Mouse (Mus musculus) G1E (cell line): ENCODE results near the gene Mob2.

Experiments
- CTCF ChIP-seq: IDR thresholded peaks from 2 replicates; pipeline ENCODE4 v1.5.1; 2012; ENCODE audit warnings: low read depth, low read length, inconsistent platforms, mixed read lengths
- GATA1 ChIP-seq: IDR thresholded peaks from 2 replicates; pipeline ENCODE4 v1.6.1; 2012; ENCODE audit warnings: borderline replicate concordance, low read length, inconsistent platforms, mixed read lengths
- GATA2 ChIP-seq: IDR thresholded peaks from 2 replicates; pipeline ENCODE4 v1.6.1; 2012; ENCODE audit warnings: low read depth, low read length, inconsistent platforms, borderline replicate concordance
- POLR2AphosphoS5 ChIP-seq: IDR thresholded peaks from 2 replicates; pipeline ENCODE4 v1.6.1; 2012; ENCODE audit warnings: low read depth, low read length, inconsistent platforms; ENCODE audit not compliant: insufficient replicate concordance
- TAL1 ChIP-seq: conservative IDR thresholded peaks from 2 replicates; pipeline ENCODE4 v1.6.1; 2012; ENCODE audit warnings: low read depth, low read length, inconsistent platforms, mixed read lengths

DNA sequence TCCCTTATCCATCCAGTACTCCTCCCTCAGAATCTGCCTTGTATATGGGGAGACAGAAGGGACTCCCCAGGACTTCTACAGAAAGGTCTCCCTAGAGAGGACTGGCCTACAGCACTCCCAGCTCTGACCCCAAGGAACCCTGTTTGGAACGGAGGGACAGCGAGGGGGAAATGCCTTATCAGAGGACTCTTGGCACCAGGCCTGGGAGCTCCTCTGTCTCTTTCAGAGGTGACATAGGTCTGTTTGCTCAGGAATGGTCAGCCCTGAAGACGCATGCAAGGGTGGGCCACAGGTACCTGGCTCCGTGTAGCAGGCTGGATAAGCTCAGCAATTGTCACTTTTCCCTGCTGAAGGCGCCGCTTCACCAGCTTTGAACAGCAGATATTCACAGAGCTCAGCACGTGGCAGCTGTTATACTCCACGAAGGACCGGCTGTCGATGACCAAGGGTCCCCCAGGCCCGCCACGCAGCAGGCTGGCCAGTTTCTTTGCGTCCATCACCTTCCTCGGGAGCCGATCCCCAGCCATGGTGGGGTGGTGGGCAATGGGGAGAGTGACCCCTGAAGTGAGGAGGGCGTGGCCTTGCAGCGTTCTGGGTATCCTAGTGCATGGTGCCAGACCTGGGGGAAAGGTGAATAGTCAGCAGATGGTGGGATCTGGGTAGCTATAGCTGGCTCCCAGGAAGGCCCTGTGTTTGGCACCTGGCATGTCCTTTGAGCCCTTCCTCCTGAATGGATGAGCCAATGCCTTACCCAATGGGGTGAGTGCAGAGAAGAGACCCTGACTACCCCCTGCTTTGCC is 29.0 kb upstream of the Mob2 start:
- TF ChIP-seq TAL1 (no peak), CTCF (no peak), GATA1 (no peak), POLR2AphosphoS5 (no peak), GATA2 (no peak)
